Mouse (Mus musculus) ES-Bruce4 (cell line): ENCODE results near the gene Adsl.

Experiments
- CTCF ChIP-seq: IDR thresholded peaks from one replicate; pipeline ENCODE4 v1.8.1; 2011; ENCODE audit warnings: low read depth, low read length
- EP300 ChIP-seq: IDR thresholded peaks from 2 replicates; pipeline ENCODE4 v1.6.1; 2011; ENCODE audit warnings: low read depth, low read length; ENCODE audit not compliant: insufficient read depth
- POLR2A ChIP-seq: IDR thresholded peaks from one replicate; pipeline ENCODE4 v1.8.1; 2011; ENCODE audit warnings: low read length; ENCODE audit not compliant: insufficient read depth

DNA sequence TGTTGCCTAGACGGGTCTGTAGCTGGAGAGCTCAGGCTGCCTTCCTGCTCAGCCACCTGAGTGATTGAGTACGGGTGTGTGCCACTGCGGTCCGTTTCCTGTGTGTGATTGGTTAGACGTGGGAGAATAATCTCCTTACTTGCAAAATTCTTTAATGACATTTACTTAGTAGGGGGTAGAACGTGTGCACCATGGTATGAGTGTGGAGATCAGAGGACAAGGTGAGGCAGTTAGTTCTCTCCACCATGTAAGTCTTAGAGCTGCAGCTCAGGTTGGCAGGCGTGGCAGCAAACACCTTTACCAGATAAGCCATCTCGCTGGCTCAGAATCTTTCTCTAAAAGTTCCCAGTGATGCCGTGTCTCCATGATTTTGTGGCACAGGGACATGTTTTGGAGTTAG is 5.7 kb downstream of the Adsl start:
- no peak for TF ChIP-seq CTCF
- no peak for TF ChIP-seq POLR2A
- TF ChIP-seq EP300 = no peak
